Mouse (Mus musculus): ENCODE results near the gene Trim56. TPM values are rescaled to one million over a fixed set of nuclear protein-coding genes. Genes with fewer than 3 reads are reported as not detected.
A peak's percentile ranks its signal among the peaks of the same experiment; 100 is the strongest.

Trim56 gene
- polyA plus RNA-seq, 1 experiment from 2014 or later: 7.1 TPM

- Histone ChIP-seq H3K36me3 (ENCODE audit: control insufficient read depth, insufficient read depth, low read length) (no peaks in the 10 kb centered on the region), H3K27ac (ENCODE audit: low read depth, low read length) (no peak overlapping the region), H3K9ac (ENCODE audit: low read depth, low read length) (no peak overlapping the region), H3K4me3 (ENCODE audit: low read depth, low read length) (peak overlapping the region; percentile 43; the same call in 1 of the 2 replicates), H3K27me3 (ENCODE audit: control insufficient read depth, insufficient read depth, low read length) (no peaks in the 10 kb centered on the region; the same call in 1 of the 2 replicates), H3K9me3 (ENCODE audit: control insufficient read depth, low read length) (no peaks in the 10 kb centered on the region), H3K4me1 (replicated peaks; ENCODE audit: control insufficient read depth, insufficient read depth, low read length) (0 out of 2 replicates have a peak, but pooled peaks cover 2% of the 10 kb centered on the region), H3K4me2 (replicated peaks; ENCODE audit: low read depth, low read length) (peak overlapping the region; percentile 62)
- WGBS: 82% methylated on average over 9 of the region's 9 CpGs
- DNase-seq (ENCODE audit: low spot score): no peak
- no peak for ATAC-seq (ENCODE audit: low FRiP score)
Measured at GRCm38 (mm10) chr5:137114891-137115561, 983 bp downstream of the Trim56 start.

- Histone ChIP-seq H3K4me1 (replicated peaks; ENCODE audit: control insufficient read depth, insufficient read depth, low read length) (0 out of 2 replicates have a peak, but pooled peaks cover 2% of the 10 kb centered on the region), H3K9me3 (ENCODE audit: control insufficient read depth, low read length) (no peaks in the 10 kb centered on the region), H3K9ac (ENCODE audit: low read depth, low read length) (no peak overlapping the region), H3K4me3 (ENCODE audit: low read depth, low read length) (no peak overlapping the region), H3K27me3 (ENCODE audit: control insufficient read depth, insufficient read depth, low read length) (no peaks in the 10 kb centered on the region; the same call in 1 of the 2 replicates), H3K36me3 (ENCODE audit: control insufficient read depth, insufficient read depth, low read length) (no peaks in the 10 kb centered on the region), H3K4me2 (replicated peaks; ENCODE audit: low read depth, low read length) (no peak overlapping the region), H3K27ac (ENCODE audit: low read depth, low read length) (no peak overlapping the region)
- WGBS: 87% methylated on average over 3 of the region's 5 CpGs
- DNase-seq (ENCODE audit: low spot score) (no peak), ATAC-seq (ENCODE audit: low FRiP score) (no peak)
Measured at GRCm38 (mm10) chr5:137111542-137112408, 4.2 kb downstream of the Trim56 start.

GRCm38 (mm10) chr5:137110863-137111262 lies 5.1 kb downstream of the Trim56 start:
- ATAC-seq (ENCODE audit: low FRiP score): no peak
- Histone ChIP-seq H3K9me3 (ENCODE audit: control insufficient read depth, low read length) (no peaks in the 10 kb centered on the region), H3K27ac (ENCODE audit: low read depth, low read length) (no peak overlapping the region), H3K27me3 (ENCODE audit: control insufficient read depth, insufficient read depth, low read length) (no peaks in the 10 kb centered on the region; the same call in 1 of the 2 replicates), H3K4me3 (ENCODE audit: low read depth, low read length) (no peak overlapping the region), H3K4me1 (replicated peaks; ENCODE audit: control insufficient read depth, insufficient read depth, low read length) (0 out of 2 replicates have a peak, but pooled peaks cover 2% of the 10 kb centered on the region), H3K36me3 (ENCODE audit: control insufficient read depth, insufficient read depth, low read length) (no peaks in the 10 kb centered on the region), H3K9ac (ENCODE audit: low read depth, low read length) (no peak overlapping the region), H3K4me2 (replicated peaks; ENCODE audit: low read depth, low read length) (no peak overlapping the region)
- DNase-seq (ENCODE audit: low spot score): no peak
- 95% methylated on average over 12 of the region's 12 CpGs for WGBS

GRCm38 (mm10) chr5:137109941-137110593 lies 5.9 kb downstream of the Trim56 start:
- ATAC-seq (ENCODE audit: low FRiP score): no peak
- Histone ChIP-seq H3K9ac (ENCODE audit: low read depth, low read length) (no peak overlapping the region), H3K4me1 (replicated peaks; ENCODE audit: control insufficient read depth, insufficient read depth, low read length) (0 out of 2 replicates have a peak, but pooled peaks cover 1% of the 10 kb centered on the region), H3K27me3 (ENCODE audit: control insufficient read depth, insufficient read depth, low read length) (no peaks in the 10 kb centered on the region; the same call in 1 of the 2 replicates), H3K4me3 (ENCODE audit: low read depth, low read length) (no peak overlapping the region), H3K9me3 (ENCODE audit: control insufficient read depth, low read length) (no peaks in the 10 kb centered on the region), H3K36me3 (ENCODE audit: control insufficient read depth, insufficient read depth, low read length) (no peaks in the 10 kb centered on the region), H3K4me2 (replicated peaks; ENCODE audit: low read depth, low read length) (no peak overlapping the region), H3K27ac (ENCODE audit: low read depth, low read length) (no peak overlapping the region)
- WGBS: 61% methylated on average over 25 of the region's 25 CpGs
- no peak for DNase-seq (ENCODE audit: low spot score)

- ATAC-seq (ENCODE audit: low FRiP score) (no peak), DNase-seq (ENCODE audit: low spot score) (no peak)
- H3K9me3 ChIP-seq (ENCODE audit: control insufficient read depth, low read length): no peaks in the 10 kb centered on the region
- H3K27me3 ChIP-seq (ENCODE audit: control insufficient read depth, insufficient read depth, low read length): no peaks in the 10 kb centered on the region; the same call in 1 of the 2 replicates
- H3K36me3 ChIP-seq (ENCODE audit: control insufficient read depth, insufficient read depth, low read length): no peaks in the 10 kb centered on the region
- WGBS: 68% methylated on average over 6 of the region's 6 CpGs
- no peak overlapping the region for H3K4me2 ChIP-seq (replicated peaks; ENCODE audit: low read depth, low read length)
- no peak overlapping the region for H3K27ac ChIP-seq (ENCODE audit: low read depth, low read length)
- H3K4me1 ChIP-seq (replicated peaks; ENCODE audit: control insufficient read depth, insufficient read depth, low read length): no peaks in the 10 kb centered on the region
- H3K9ac ChIP-seq (ENCODE audit: low read depth, low read length): no peak overlapping the region
- H3K4me3 ChIP-seq (ENCODE audit: low read depth, low read length): no peak overlapping the region
Measured at GRCm38 (mm10) chr5:137108111-137108510, 7.9 kb downstream of the Trim56 start.

- H3K9me3 ChIP-seq (ENCODE audit: control insufficient read depth, low read length): no peaks in the 10 kb centered on the region
- H3K27ac ChIP-seq (ENCODE audit: low read depth, low read length): no peak overlapping the region
- WGBS: 81% methylated on average over 8 of the region's 8 CpGs
- H3K4me3 ChIP-seq (ENCODE audit: low read depth, low read length): no peak overlapping the region
- no peaks in the 10 kb centered on the region; the same call in 1 of the 2 replicates for H3K27me3 ChIP-seq (ENCODE audit: control insufficient read depth, insufficient read depth, low read length)
- H3K36me3 ChIP-seq (ENCODE audit: control insufficient read depth, insufficient read depth, low read length): no peaks in the 10 kb centered on the region
- DNase-seq (ENCODE audit: low spot score) (no peak), ATAC-seq (ENCODE audit: low FRiP score) (no peak)
- H3K4me2 ChIP-seq (replicated peaks; ENCODE audit: low read depth, low read length): no peak overlapping the region
- H3K4me1 ChIP-seq (replicated peaks; ENCODE audit: control insufficient read depth, insufficient read depth, low read length): no peaks in the 10 kb centered on the region
- no peak overlapping the region for H3K9ac ChIP-seq (ENCODE audit: low read depth, low read length)
Measured at GRCm38 (mm10) chr5:137107670-137108069, 8.3 kb downstream of the Trim56 start.

GRCm38 (mm10) chr5:137107024-137107423 lies 9.0 kb downstream of the Trim56 start:
- Histone ChIP-seq H3K27ac (ENCODE audit: low read depth, low read length) (no peak overlapping the region), H3K4me1 (replicated peaks; ENCODE audit: control insufficient read depth, insufficient read depth, low read length) (no peaks in the 10 kb centered on the region), H3K9ac (ENCODE audit: low read depth, low read length) (no peak overlapping the region), H3K9me3 (ENCODE audit: control insufficient read depth, low read length) (no peaks in the 10 kb centered on the region), H3K36me3 (ENCODE audit: control insufficient read depth, insufficient read depth, low read length) (no peaks in the 10 kb centered on the region), H3K4me3 (ENCODE audit: low read depth, low read length) (no peak overlapping the region), H3K4me2 (replicated peaks; ENCODE audit: low read depth, low read length) (no peak overlapping the region), H3K27me3 (ENCODE audit: control insufficient read depth, insufficient read depth, low read length) (no peaks in the 10 kb centered on the region; the same call in 1 of the 2 replicates)
- ATAC-seq (ENCODE audit: low FRiP score) (no peak), DNase-seq (ENCODE audit: low spot score) (peak; percentile 91)
- WGBS: 8% methylated on average over 6 of the region's 6 CpGs

- Histone ChIP-seq H3K27ac (ENCODE audit: low read depth, low read length) (no peak overlapping the region), H3K4me1 (replicated peaks; ENCODE audit: control insufficient read depth, insufficient read depth, low read length) (no peaks in the 10 kb centered on the region), H3K4me3 (ENCODE audit: low read depth, low read length) (no peak overlapping the region), H3K9ac (ENCODE audit: low read depth, low read length) (no peak overlapping the region), H3K36me3 (ENCODE audit: control insufficient read depth, insufficient read depth, low read length) (no peaks in the 10 kb centered on the region), H3K27me3 (ENCODE audit: control insufficient read depth, insufficient read depth, low read length) (no peaks in the 10 kb centered on the region; the same call in 1 of the 2 replicates), H3K4me2 (replicated peaks; ENCODE audit: low read depth, low read length) (no peak overlapping the region), H3K9me3 (ENCODE audit: control insufficient read depth, low read length) (no peaks in the 10 kb centered on the region)
- no peak for DNase-seq (ENCODE audit: low spot score)
- WGBS: 84% methylated on average over 4 of the region's 4 CpGs
- no peak for ATAC-seq (ENCODE audit: low FRiP score)
Measured at GRCm38 (mm10) chr5:137106434-137106833, 9.6 kb downstream of the Trim56 start.
